Mouse (Mus musculus): ENCODE measurements around the gene Slc9a3r2.
"Not testable (repeated sequence)": the region's sequence is repeated elsewhere in the genome, so short reads cannot be mapped to it uniquely, and the experiment has no call there.

Gene Slc9a3r2

DNA sequence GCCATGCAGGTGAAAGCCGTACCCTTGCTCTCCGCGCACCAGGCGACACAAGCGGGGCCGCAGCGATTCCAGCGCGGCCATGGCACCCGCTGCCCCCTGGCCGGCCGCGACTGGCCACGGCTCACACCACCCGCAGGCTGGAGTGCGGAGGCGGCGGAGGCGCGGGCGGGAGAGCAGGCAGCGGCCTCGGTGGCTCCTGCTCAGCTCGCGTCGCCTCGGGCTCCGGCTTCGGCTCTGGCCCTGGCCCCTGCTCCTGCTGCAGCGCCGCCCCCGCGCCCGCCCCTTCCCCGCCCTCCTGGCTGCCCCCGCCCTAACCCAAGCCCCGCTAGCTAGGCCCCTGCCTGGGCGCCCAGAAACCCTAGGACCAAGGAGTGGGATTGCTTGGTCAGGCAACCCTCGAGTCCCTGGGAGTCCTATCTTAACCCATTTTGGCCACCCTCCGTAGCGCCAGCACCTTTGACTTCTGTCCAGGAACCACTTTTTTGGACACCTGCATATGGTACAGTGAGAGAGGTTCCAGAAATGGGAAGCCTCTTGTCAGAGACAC, at the start of gene Slc9a3r2:
TSS of gene Slc9a3r2 (minus strand) at position 258 of the 547 bp plus-strand sequence.
- DNase-seq (ENCODE audit: low read depth, low spot score) = peak; percentile 35

DNA sequence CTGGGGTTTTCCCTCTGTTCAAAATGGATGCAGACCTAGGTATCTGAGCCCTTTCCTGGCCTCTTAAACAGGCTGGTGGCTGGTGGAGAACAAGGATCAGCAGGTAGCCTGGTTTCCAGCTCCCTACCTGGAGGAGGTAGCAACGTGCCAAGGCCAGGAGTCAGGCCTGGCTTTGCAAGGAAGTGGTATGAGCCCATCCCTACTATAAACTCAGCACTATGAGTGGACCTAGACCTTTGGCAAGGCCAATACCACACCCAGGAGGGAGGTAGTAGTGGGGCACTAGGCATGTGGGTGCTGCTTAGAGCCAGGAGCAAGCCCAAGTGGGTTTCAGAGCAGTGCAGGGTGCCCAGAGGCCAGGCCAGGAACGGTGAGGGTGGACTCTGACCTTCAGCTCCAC, 49.3 kb upstream of the Slc9a3r2 start:
- DNase-seq (ENCODE audit: low read depth, low spot score) = no peak

DNA sequence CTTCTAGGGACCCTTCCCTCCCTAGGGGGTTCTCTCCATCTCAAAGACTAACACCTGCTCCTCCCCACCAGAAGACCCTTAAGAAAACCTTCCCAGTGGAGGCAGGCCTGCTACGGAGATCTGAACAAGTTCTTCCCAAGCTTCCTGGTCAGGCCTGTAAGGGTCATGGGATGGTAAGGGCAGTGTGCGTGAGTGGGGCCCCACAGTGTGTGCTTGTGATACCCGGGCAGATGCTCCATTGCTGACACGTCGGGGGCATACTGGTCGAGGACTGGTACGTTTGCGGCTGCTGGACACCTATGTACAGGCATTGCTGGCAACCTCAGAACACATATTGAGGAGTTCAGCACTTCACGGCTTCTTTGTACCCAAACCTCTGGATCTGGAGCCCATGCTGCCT, 48.6 kb upstream of the Slc9a3r2 start:
- no peak for DNase-seq (ENCODE audit: low read depth, low spot score)

DNA sequence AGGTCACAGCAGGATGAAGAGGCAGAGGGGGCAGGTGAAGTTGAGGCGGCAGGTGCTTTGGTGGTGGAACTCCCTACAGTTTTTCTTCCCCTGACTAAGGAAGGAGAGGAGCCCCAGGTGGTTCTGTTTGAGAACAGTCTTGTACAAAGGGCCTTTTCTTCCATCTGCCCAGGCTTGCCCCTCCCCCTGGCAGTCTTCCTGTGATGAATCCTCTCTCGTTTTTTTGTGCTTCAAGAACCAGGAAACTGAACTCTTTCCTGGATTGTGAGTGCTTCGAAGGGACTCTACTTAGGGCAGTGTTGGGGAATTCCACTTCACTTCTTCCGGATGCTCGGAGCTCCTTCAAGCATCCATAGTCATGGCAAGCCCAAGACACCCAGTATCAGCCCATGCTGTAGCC, 47.9 kb upstream of the Slc9a3r2 start:
- DNase-seq (ENCODE audit: low read depth, low spot score) = no peak

DNA sequence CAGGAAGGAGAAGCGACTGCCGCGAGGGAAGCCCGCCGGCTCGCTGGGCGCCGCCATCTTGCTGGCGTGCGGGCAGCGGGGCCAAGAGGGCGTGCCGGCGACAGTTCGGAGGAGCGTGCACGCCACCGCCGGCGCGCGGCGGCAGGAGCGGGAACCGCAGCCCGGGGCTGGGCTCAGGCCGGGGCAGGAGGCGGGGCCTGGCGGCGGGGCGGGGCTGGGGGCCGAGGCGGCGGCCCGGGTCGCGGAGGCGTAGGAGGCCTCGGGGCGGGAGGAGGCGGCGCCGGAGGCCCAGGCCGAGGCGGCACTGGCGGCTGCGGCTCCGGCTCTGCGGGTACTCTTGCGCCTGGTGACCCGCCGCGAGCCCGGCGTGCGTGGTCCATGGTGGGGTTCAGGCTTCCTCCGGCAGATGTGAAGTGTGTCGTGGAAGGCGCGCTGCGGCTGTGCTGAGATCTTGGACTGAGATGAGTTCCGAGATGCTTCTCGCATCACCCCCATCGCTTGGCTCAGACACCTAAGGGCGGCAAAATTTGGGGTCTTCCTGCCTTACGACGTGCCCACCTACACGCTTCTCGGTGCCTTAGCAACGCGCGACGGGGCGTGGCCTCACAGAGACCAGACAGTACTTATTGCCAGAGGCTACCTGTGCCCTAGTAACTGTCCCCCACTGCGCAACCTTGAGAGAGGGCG, 46.0 kb upstream of the Slc9a3r2 start, which contains the start of the genes Gfer and Noxo1:
TSS of gene Gfer (minus strand) at position 146 of the 687 bp plus-strand sequence.
TSS of gene Noxo1 (plus strand) at position 224 of the 687 bp plus-strand sequence.
- peak; percentile 90 for DNase-seq (ENCODE audit: low read depth, low spot score)

DNA sequence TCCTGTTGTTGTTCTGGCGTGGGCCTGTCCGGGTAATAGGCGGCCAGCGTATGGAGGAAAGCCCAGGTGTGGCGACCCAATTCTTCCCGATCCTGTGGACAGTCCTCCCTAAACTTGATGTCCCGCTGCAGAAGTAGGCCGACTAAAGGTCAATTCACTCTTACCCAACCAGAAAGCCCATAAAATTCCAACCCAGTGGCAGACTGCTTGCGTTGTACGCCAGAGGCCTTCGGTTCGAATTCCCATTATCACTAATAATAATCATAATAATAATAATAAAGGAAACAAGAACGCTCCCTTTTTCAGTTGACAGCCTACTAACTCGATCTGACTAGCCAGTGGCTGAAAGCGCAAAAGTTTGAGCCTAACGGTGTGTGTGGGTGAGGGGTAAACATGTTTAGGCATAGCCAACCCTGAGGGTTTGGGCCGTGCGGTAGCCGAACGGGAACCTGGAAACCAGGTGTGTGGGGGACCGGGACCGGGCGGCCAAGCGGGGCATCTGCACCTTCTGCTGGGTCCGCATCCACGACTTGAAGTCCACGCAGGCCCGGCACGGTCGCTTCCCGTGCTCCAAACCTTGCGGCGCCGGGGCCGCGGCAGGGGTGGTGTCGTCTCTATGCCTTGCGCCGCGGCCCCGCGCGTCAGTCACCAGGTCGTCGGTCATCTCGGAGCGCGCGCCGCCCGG, 45.3 kb upstream of the Slc9a3r2 start:
- no peak for DNase-seq (ENCODE audit: low read depth, low spot score)

DNA sequence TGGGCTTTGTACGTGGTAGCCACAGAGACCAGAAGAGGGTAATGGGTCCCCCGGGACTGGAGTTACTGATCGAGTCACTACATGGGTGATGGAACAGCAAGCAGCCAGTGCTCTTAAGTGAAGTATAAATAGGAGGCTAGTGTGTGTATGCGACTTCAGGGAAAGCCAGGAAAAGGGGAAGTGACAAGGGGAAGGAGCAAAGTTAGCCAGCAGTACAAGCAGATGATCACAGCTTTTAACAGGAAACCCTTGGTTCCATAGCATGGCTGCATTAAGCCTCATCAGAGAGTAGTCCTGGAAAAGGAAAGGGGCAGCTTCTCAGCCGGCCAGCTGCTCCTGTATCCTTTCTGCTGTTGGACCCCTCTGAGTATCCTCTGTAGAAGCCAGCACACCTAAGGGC, 42.3 kb upstream of the Slc9a3r2 start:
- DNase-seq (ENCODE audit: low read depth, low spot score) = no peak

DNA sequence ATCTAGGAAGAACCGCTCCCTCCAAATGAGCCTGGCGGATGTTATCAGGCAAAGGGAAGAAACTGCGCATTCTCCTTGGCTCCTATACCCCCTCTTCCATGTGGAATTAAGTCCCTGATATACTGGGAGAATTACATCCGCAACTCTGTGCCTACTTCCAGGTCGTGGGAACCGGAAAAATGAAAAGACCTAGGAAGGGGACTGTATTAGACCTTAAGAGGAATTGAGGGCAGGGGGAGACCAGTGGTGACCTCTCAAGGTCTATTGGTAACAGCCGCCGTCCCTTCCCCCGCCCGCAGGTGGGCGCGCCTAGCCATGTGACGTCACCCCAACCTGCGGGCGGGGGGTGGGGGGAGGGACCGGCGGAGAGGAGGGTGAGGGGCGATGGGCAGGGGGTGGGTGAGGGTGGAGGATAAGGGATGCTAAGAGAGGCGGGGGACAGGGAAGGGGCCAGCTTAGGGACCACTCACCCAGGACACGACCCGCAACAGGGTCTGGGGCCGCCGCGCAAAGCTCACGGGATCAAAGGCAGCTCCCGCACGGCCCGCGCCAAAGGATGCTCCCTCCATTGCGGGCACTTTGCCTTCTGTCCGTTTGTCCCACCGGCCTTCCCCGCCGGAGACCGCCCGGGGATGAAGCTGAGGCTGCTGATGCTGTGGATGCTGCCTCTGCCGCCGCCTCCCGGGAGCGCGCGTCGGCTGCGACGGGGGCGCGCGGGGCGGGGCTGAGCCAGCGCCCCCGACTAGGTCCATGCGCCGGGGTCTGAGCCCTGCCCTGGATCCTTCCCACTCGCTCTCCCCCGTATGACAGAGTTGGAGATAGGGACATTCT, 39.3 kb upstream of the Slc9a3r2 start, which contains the start of gene Syngr3:
TSS of gene Syngr3 (minus strand) at position 705 of the 831 bp plus-strand sequence.
- DNase-seq (ENCODE audit: low read depth, low spot score) = no peak

DNA sequence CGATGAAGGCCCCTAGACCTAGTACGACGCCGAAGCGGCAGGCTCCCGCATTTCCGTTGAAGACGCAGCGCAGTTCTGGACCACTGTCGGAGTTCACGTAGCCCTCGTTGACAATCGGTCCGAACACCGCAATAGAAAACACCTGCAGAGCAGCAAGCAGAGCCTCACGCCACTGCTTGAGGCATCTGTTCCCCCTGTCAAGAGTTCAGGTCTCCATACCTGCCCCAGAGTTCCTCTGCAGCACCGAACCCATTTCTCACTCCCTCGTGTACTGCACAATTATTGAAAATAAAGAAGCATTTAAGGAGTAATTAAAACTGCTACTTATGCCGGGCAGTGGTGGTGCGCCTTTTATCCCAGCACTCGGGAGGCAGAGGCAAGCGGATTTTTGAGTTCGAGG, 37.5 kb upstream of the Slc9a3r2 start:
- no peak for DNase-seq (ENCODE audit: low read depth, low spot score)

DNA sequence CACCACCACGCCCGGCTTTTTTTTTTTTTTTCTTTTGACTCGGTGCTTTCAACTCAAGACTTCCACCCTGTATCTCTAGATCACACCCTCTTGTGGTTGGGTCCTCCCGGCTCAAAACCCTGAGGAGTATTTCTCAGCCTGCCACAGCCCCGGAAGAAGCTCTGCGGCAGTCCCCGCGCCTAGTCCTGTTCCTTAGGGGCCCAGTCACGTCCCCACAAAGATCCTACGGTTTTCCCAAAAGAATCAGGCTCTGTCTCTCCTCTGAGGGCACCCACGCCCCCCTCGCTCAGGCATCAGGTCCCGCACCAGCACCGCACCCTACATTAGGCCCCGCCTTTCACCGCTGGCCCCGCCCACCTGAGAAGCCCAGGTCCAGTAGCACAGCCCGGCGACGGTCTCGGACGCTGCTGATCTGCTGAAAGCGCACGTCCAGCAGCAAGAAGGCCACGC, 37.0 kb upstream of the Slc9a3r2 start:
- DNase-seq (ENCODE audit: low read depth, low spot score) = no peak

DNA sequence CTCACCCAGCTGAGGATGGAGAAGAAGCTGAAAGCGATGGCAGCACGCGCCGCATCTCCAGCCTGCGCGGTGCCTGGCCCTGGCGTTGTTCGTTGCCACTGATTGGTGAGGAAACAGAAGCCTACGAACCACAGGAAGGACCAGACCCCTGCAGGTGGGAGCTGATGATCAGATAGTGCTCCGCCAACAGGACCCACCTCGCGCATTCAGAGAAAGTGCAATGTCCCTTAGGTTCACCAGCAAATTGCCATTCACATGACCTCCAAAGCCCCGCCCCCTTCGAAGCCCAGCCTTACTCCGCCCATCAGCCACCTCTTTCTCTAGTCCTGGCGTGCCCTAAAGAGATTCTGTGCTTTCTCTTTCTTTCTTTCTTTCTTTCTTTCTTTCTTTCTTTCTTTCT, 36.4 kb upstream of the Slc9a3r2 start:
- no peak for DNase-seq (ENCODE audit: low read depth, low spot score)

DNA sequence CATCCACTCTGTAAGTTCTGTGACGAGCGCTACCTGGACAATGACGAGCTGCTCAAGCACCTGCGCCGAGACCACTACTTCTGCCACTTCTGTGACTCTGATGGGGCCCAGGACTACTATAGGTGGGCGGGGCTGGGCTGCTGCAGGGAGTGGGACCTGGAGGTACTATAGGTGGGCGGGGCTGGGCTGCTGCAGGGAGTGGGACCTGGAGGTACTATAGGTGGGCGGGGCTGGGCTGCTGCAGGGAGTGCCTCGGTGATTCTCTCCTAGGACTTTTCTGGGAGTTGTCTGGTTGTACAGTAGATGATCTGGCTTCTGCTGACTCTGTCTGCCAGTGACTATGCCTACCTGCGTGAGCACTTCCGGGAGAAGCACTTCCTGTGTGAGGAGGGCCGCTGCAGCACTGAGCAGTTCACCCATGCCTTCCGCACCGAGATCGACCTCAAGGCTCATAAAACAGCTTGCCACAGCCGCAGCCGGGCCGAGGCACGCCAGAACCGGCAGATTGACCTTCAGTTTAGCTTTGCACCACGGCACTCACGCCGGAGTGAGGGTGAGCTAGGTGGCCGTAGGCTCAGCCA, 27.5 kb upstream of the Slc9a3r2 start:
- no peak for DNase-seq (ENCODE audit: low read depth, low spot score)

DNA sequence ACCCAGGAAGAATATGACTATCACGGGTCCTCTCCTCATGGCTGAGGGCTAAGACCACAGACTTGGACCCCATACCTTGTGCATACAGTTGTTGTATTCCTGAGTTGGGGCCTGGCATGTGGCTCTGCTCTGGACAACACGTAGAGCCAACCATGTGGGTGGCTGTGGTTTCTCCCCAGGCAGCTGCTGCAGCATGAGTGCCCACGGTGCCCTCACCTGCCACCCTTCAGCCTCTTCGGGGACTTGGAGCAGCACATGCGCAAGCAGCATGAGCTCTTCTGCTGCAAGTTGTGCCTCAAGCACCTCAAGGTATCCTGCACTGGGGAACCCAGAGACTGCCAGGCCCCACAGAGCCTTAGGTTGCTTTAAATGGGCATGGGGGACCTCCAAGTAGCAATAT, 26.8 kb upstream of the Slc9a3r2 start:
- DNase-seq (ENCODE audit: low read depth, low spot score) = no peak

DNA sequence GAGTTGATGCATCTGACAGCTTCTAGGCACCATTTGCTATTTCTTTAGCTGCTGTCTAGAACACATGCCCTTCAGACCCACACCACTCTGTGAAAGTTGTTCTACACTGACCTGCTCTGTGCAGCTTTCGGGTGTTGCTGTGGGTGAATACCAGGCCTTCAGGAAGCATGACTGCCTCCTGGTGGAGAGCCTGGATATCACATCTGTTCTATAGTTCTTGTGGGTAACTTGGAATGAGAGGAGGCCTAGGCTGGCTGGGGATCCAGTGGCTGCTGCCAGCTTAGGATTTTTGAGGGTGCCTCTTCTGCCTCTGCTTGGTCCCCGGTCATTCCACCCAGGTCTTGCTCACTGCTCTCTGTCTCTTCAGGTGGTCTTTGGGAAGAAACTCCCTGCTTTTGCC, 26.1 kb upstream of the Slc9a3r2 start:
- DNase-seq (ENCODE audit: low read depth, low spot score) = peak; percentile 84

DNA sequence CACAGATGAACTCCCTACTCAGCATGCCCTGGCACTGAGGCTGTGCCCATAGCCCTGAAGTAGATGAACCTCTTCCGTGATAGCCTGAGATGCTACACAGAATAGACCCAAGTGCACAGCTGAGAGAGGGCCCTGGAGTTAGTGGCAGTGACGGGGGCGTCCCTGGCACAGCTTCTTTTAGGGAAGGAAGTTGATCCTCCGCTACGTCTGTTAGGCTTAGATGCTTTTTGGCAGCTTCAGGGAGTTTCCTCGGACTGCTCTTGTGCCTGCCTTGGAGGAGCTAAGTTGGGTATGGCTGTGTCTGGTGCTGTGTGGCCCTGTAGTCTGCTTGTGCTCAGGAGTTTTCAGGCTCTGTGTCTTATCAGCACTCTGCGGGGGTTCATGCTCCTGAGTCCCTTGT, 24.1 kb upstream of the Slc9a3r2 start:
- DNase-seq (ENCODE audit: low read depth, low spot score) = no peak

DNA sequence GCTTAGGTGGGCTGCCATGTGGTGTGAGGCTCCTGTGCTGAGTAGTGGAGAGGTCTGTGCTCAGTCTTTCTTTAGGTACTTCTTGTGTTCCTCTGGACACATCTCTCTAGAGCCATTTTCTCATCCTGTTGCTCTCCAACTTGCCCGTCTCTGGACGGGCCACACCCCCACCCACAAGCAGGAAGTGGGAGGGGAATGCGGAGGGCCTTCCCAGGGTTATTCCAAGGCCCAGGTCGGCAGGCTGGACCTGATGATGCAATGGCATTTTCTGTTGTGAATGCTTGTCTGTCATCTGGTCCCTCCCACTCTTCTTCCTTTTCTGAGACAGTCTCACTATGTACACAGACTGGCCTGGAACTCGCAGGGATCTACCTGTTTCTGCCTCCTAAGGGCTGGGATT, 22.0 kb upstream of the Slc9a3r2 start:
- no peak for DNase-seq (ENCODE audit: low read depth, low spot score)

DNA sequence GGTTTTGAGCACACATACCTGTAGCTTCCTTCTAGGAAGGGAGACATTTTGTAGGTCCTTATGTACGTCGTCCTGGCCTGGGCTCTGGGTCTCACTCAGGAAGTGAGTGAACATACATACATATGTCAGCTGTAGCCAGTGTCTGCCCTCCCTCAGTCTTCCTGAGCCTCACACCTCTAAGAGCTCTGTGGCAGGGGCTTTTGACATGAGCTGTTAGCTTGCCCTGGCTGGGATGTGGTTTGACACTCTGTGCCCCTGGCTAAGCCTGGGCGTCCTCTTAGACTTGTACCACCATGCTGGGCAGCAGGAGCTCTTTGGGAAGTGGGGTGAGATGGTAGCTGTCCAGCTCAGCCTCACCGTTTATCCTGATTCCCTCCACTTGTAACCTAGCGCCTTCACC, 21.2 kb upstream of the Slc9a3r2 start:
- no peak for DNase-seq (ENCODE audit: low read depth, low spot score)

DNA sequence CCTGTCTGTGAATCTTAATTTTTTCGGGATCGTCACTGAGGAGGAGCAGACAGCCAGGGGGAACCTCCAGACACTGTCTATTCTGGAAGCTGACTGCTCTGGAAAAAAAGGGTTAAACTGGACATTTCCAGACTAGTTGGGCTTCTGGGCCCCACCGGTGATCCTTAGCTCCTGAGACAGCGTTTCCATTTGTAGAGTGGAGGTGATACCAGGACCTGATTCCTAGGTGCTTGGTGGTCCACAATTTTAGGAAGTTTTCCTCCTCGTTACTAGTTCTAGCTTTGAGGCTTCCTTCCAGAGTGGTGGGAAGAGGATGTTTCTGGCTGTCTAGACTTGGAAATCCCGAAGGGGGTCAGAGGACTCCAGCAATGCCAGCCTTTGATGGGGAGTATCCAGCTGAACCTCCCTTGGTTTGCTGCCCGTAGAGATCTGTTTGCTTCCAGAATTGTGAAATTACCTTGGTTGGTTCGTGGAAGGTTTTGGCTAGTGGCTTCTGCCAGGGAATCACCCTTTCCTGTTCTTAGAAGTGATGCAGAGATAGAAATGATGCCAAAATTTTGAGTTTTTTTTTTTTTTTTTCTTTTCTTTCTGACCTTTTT, 20.2 kb upstream of the Slc9a3r2 start:
- no peak for DNase-seq (ENCODE audit: low read depth, low spot score)

DNA sequence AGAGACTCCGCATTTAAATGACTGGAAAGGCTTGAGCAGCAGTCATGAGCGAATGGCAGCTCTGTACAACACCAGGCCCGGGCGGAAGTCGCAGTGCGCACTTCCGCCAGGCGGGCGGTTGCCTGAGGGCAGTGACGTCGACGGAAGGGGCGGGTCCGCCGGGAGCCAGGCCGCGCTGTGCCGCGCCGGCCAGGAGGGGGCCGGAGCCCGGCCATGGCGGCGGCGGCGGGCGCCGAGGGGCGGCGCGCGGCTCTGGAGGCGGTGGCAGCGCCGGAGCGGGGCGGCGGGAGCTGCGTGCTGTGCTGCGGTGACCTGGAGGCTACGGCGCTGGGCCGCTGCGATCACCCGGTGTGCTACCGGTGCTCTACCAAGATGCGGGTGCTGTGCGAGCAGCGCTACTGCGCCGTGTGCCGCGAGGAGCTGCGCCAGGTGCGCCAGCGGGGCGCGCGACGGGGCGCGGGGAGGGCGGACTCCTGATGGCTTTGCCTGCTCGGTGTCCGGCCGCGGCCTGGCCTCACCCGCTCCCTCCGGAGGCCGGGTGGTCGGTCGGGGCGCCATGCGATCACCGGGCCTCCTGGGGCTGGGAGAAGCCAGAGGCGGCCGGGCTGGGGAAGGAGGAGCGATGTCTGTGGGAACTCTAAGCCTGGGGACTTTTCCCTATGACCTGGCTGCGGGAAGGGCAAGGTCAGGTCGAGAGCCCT, 19.6 kb upstream of the Slc9a3r2 start, which contains the start of gene Zfp598:
TSS of gene Zfp598 (plus strand) at position 143 of the 701 bp plus-strand sequence.
- DNase-seq (ENCODE audit: low read depth, low spot score) = peak; percentile 95

DNA sequence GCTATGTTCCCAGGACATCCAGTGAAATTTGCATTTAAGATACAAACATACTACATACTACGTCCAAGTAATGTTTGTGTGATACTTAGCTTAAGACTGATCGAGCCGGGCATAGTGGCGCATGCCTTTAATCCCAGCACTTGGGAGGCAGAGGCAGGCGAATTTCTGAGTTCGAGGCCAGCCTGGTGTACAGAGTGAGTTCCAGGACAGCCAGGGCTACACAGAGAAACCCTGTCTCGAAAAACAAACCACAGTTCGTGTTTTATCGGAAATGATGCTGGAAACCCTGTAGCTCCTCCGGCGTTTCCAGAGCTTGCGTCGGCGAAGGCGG, 19.1 kb upstream of the Slc9a3r2 start:
- not testable (repeated sequence) for DNase-seq (ENCODE audit: low read depth, low spot score)
